Mouse (Mus musculus): ENCODE data around the gene Ndc1. TPM values are rescaled to one million over a fixed set of nuclear protein-coding genes. Genes with fewer than 3 reads are reported as not detected.
"Not testable (repeated sequence)": the region's sequence is repeated elsewhere in the genome, so short reads cannot be mapped to it uniquely, and the experiment has no call there.

The Ndc1 gene
- polyA plus RNA-seq, 1 experiment from 2014 or later = 47.4 TPM

GRCm38 (mm10) chr4:107357172-107357571, 10.4 kb upstream of the Ndc1 start:
- DNase-seq (ENCODE audit: low spot score); H3K4me3 ChIP-seq (ENCODE audit: low read depth, low read length); H3K9me3 ChIP-seq (ENCODE audit: control insufficient read depth, low read length); H3K27me3 ChIP-seq (replicated peaks; ENCODE audit: control insufficient read depth, insufficient read depth, low read length); H3K4me1 ChIP-seq (replicated peaks; ENCODE audit: control insufficient read depth, insufficient read depth, low read length); ATAC-seq (replicated peaks; ENCODE audit: low FRiP score); H3K36me3 ChIP-seq (ENCODE audit: control insufficient read depth, insufficient read depth, low read length); H3K9ac ChIP-seq (ENCODE audit: low read depth, low read length); H3K4me2 ChIP-seq; H3K27ac ChIP-seq (ENCODE audit: low read depth, low read length): not testable (repeated sequence)
- 59% methylated on average over 8 of the region's 8 CpGs for WGBS

GRCm38 (mm10) chr4:107358460-107358859, 9.1 kb upstream of the Ndc1 start:
- no peak overlapping the region for H3K4me3 ChIP-seq (ENCODE audit: low read depth, low read length)
- H3K36me3 ChIP-seq (ENCODE audit: control insufficient read depth, insufficient read depth, low read length) = no peaks in the 10 kb centered on the region
- peaks cover 4% of the 10 kb centered on the region; the same call in 1 of the 2 replicates for H3K4me1 ChIP-seq (replicated peaks; ENCODE audit: control insufficient read depth, insufficient read depth, low read length)
- H3K27me3 ChIP-seq (replicated peaks; ENCODE audit: control insufficient read depth, insufficient read depth, low read length) = no peaks in the 10 kb centered on the region
- H3K4me2 ChIP-seq = no peak overlapping the region
- H3K27ac ChIP-seq (ENCODE audit: low read depth, low read length) = no peak overlapping the region
- no peak for ATAC-seq (replicated peaks; ENCODE audit: low FRiP score)
- no peaks in the 10 kb centered on the region for H3K9me3 ChIP-seq (ENCODE audit: control insufficient read depth, low read length)
- DNase-seq (ENCODE audit: low spot score) = no peak
- H3K9ac ChIP-seq (ENCODE audit: low read depth, low read length) = no peak overlapping the region
- WGBS = 92% methylated on average over 3 of the region's 3 CpGs

GRCm38 (mm10) chr4:107360457-107361145, 7.0 kb upstream of the Ndc1 start:
- WGBS = 80% methylated on average over 7 of the region's 7 CpGs
- DNase-seq (ENCODE audit: low spot score) (no peak), ATAC-seq (replicated peaks; ENCODE audit: low FRiP score) (no peak)

GRCm38 (mm10) chr4:107362755-107363154, 4.8 kb upstream of the Ndc1 start:
- ATAC-seq (replicated peaks; ENCODE audit: low FRiP score) = no peak
- no peak for DNase-seq (ENCODE audit: low spot score)
- H3K4me1 ChIP-seq (replicated peaks; ENCODE audit: control insufficient read depth, insufficient read depth, low read length) = no peaks in the 10 kb centered on the region
- no peaks in the 10 kb centered on the region for H3K36me3 ChIP-seq (ENCODE audit: control insufficient read depth, insufficient read depth, low read length)
- no peak overlapping the region for H3K4me3 ChIP-seq (ENCODE audit: low read depth, low read length)
- no peaks in the 10 kb centered on the region for H3K9me3 ChIP-seq (ENCODE audit: control insufficient read depth, low read length)
- 73% methylated on average over 4 of the region's 4 CpGs for WGBS
- H3K27ac ChIP-seq (ENCODE audit: low read depth, low read length) = no peak overlapping the region
- no peaks in the 10 kb centered on the region for H3K27me3 ChIP-seq (replicated peaks; ENCODE audit: control insufficient read depth, insufficient read depth, low read length)
- H3K4me2 ChIP-seq = no peak overlapping the region
- H3K9ac ChIP-seq (ENCODE audit: low read depth, low read length) = no peak overlapping the region

More at GRCm38 (mm10) chr4:107360457-107361145, 7.0 kb upstream of the Ndc1 start:
- Histone ChIP-seq H3K27ac (ENCODE audit: low read depth, low read length) (no peak overlapping the region), H3K36me3 (ENCODE audit: control insufficient read depth, insufficient read depth, low read length) (no peaks in the 10 kb centered on the region), H3K4me3 (ENCODE audit: low read depth, low read length) (no peak overlapping the region), H3K27me3 (replicated peaks; ENCODE audit: control insufficient read depth, insufficient read depth, low read length) (no peaks in the 10 kb centered on the region), H3K9ac (ENCODE audit: low read depth, low read length) (no peak overlapping the region), H3K4me2 (no peak overlapping the region), H3K4me1 (replicated peaks; ENCODE audit: control insufficient read depth, insufficient read depth, low read length) (no peaks in the 10 kb centered on the region), H3K9me3 (ENCODE audit: control insufficient read depth, low read length) (no peaks in the 10 kb centered on the region)

- Histone ChIP-seq H3K9me3 (ENCODE audit: control insufficient read depth, low read length) (no peaks in the 10 kb centered on the region), H3K27ac (ENCODE audit: low read depth, low read length) (no peak overlapping the region), H3K4me1 (replicated peaks; ENCODE audit: control insufficient read depth, insufficient read depth, low read length) (peaks cover 2% of the 10 kb centered on the region), H3K4me3 (ENCODE audit: low read depth, low read length) (no peak overlapping the region), H3K36me3 (ENCODE audit: control insufficient read depth, insufficient read depth, low read length) (no peaks in the 10 kb centered on the region), H3K27me3 (replicated peaks; ENCODE audit: control insufficient read depth, insufficient read depth, low read length) (no peaks in the 10 kb centered on the region), H3K4me2 (no peak overlapping the region), H3K9ac (ENCODE audit: low read depth, low read length) (no peak overlapping the region)
- no peak for DNase-seq (ENCODE audit: low spot score)
- ATAC-seq (replicated peaks; ENCODE audit: low FRiP score) = no peak
- 67% methylated on average over 6 of the region's 6 CpGs for WGBS
Observed at GRCm38 (mm10) chr4:107363573-107363972, 4.0 kb upstream of the Ndc1 start.

DNA sequence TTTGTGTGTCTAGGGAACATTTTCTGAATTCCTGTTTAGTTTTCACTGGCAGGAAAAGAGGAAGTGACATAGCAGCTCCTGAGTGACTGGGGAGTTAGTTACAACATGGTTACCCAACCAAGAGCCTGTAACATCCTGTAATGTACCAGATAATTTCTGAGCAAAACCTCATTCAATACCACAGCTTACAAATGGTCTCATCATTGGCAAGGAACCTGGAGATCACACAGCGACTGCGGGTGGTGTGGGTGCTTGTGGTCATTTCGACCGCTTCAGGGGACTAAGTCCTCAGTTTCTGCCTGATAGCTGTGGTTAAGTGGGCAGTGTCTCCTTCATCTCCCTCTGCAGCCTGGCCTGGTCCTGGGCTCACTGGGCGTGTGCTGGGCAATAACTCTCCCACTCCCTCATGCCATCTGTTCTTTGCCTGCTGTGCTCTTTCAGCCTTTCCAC, 3.4 kb upstream of the Ndc1 start:
- ATAC-seq (replicated peaks; ENCODE audit: low FRiP score) (no peak), DNase-seq (ENCODE audit: low spot score) (no peak)
- Histone ChIP-seq H3K4me1 (replicated peaks; ENCODE audit: control insufficient read depth, insufficient read depth, low read length) (peaks cover 7% of the 10 kb centered on the region), H3K4me3 (ENCODE audit: low read depth, low read length) (no peak overlapping the region), H3K36me3 (ENCODE audit: control insufficient read depth, insufficient read depth, low read length) (no peaks in the 10 kb centered on the region), H3K9me3 (ENCODE audit: control insufficient read depth, low read length) (no peaks in the 10 kb centered on the region), H3K4me2 (no peak overlapping the region), H3K27me3 (replicated peaks; ENCODE audit: control insufficient read depth, insufficient read depth, low read length) (no peaks in the 10 kb centered on the region), H3K27ac (ENCODE audit: low read depth, low read length) (no peak overlapping the region), H3K9ac (ENCODE audit: low read depth, low read length) (no peak overlapping the region)
- WGBS = 52% methylated on average over 5 of the region's 5 CpGs

GRCm38 (mm10) chr4:107366408-107366807, 1.2 kb upstream of the Ndc1 start:
- H3K4me3 ChIP-seq (ENCODE audit: low read depth, low read length); DNase-seq (ENCODE audit: low spot score); H3K9me3 ChIP-seq (ENCODE audit: control insufficient read depth, low read length); H3K27me3 ChIP-seq (replicated peaks; ENCODE audit: control insufficient read depth, insufficient read depth, low read length); H3K4me1 ChIP-seq (replicated peaks; ENCODE audit: control insufficient read depth, insufficient read depth, low read length); H3K9ac ChIP-seq (ENCODE audit: low read depth, low read length); H3K4me2 ChIP-seq; H3K36me3 ChIP-seq (ENCODE audit: control insufficient read depth, insufficient read depth, low read length); H3K27ac ChIP-seq (ENCODE audit: low read depth, low read length); ATAC-seq (replicated peaks; ENCODE audit: low FRiP score): not testable (repeated sequence)

DNA sequence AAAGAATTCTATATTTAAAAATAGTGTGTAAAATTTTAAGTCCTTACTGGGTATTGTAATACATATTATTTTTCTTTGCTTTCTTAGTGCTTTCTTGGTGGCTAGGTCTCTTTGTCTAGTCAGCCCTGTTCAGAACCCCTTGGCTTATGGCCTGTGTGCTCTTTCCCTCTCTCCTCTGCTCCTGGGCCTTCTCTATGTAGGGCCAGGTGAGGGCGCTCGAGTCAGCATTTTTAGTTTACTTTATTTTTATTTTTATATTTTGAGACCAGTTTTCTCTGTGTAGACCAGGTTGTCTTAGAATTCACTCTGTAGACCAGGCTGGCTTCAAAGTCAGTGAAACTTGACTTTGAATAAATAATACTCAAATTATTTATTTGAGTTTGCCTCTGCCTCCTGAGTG, 4.7 kb downstream of the Ndc1 start:
- no peak for ATAC-seq (replicated peaks; ENCODE audit: low FRiP score)
- Histone ChIP-seq H3K9ac (ENCODE audit: low read depth, low read length) (no peak overlapping the region), H3K4me2 (no peak overlapping the region), H3K27me3 (replicated peaks; ENCODE audit: control insufficient read depth, insufficient read depth, low read length) (no peaks in the 10 kb centered on the region), H3K36me3 (ENCODE audit: control insufficient read depth, insufficient read depth, low read length) (peaks cover 39% of the 10 kb centered on the region), H3K4me3 (ENCODE audit: low read depth, low read length) (no peak overlapping the region), H3K9me3 (ENCODE audit: control insufficient read depth, low read length) (no peaks in the 10 kb centered on the region), H3K27ac (ENCODE audit: low read depth, low read length) (no peak overlapping the region), H3K4me1 (replicated peaks; ENCODE audit: control insufficient read depth, insufficient read depth, low read length) (peaks cover 7% of the 10 kb centered on the region)
- DNase-seq (ENCODE audit: low spot score) = no peak
- WGBS = 65% methylated on average over 2 of the region's 2 CpGs

DNA sequence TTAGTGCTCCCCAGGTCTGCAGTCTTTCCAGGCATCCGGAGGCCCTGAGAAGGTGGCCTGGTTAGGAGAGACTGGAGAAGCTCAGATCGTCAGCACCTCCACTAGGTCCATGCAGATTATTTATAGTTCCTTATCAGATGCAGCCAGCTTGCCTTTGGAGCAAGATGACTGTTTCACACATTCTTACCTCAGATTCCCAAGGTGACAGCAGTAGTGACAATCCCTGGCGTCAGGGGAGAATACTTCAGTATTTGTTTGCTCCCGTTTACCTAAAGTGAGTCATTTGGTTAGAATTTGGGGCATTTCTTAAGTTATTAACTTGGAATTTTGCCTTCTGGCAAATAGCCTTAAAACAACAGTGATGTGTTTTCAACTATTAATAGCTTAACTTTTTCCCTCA, 7.1 kb downstream of the Ndc1 start:
- Histone ChIP-seq H3K4me1 (replicated peaks; ENCODE audit: control insufficient read depth, insufficient read depth, low read length) (no peaks in the 10 kb centered on the region; the same call in 1 of the 2 replicates), H3K9me3 (ENCODE audit: control insufficient read depth, low read length) (no peaks in the 10 kb centered on the region), H3K9ac (ENCODE audit: low read depth, low read length) (no peak overlapping the region), H3K36me3 (ENCODE audit: control insufficient read depth, insufficient read depth, low read length) (peaks cover 44% of the 10 kb centered on the region), H3K4me2 (no peak overlapping the region), H3K4me3 (ENCODE audit: low read depth, low read length) (no peak overlapping the region), H3K27ac (ENCODE audit: low read depth, low read length) (no peak overlapping the region), H3K27me3 (replicated peaks; ENCODE audit: control insufficient read depth, insufficient read depth, low read length) (no peaks in the 10 kb centered on the region)
- ATAC-seq (replicated peaks; ENCODE audit: low FRiP score) (no peak; the same call in 1 of the 2 replicates), DNase-seq (ENCODE audit: low spot score) (no peak)
- WGBS = 65% methylated on average over 4 of the region's 4 CpGs
